Mouse (Mus musculus) cerebellum, postnatal 25 days (tissue): Measurements from ENCODE around the gene Nanog.
"Not testable (repeated sequence)": the region's sequence is repeated elsewhere in the genome, so short reads cannot be mapped to it uniquely, and the experiment has no call there.

ENCODE experiments used
- DNase-seq, 2 experiments: peaks; one replicate each; pipeline ENCODE4 v3.0.0; 2021; ENCODE audit warnings: mixed read lengths in 2 of 2

Nanog gene

DNA sequence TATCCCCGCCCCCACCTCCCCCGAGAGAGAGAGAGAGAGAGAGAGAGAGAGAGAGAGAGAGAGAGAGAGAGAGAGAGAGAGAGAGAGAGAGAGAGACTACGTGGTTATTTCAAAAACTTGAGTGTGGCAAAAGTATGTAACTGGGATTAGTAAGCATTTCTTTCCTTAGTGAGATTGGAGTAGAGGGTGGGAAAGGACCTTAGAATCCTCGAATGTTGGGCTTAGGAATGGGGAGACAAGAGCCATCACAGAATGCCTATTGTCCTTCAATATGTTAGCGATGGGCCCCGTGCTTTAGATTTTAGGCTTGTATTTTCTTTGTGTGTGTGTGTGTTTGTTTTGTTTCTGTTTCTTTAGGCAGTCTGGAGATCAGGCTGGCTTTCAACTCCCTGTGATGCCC, 4.0 kb upstream of the Nanog start:
- no peak for DNase-seq

DNA sequence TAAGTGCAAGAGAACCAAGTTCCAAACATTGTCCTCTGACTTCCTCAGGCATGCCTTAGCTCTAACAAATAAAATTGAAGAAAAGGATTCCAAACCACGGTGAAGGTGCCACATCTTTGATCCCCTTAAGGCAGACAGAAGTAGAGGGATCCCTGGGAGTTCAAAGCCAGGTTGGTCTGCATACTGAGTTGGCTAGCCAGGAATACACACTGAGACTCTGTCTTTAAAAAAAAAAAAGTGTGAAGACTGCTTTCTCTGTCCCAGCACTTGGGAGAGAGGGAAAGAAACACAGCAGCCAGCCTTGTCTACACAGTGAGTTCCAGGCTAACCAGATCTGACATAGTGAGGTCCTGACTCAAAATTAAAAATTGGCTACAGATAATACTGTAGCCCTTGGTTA, 3.6 kb upstream of the Nanog start:
- no peak for DNase-seq

DNA sequence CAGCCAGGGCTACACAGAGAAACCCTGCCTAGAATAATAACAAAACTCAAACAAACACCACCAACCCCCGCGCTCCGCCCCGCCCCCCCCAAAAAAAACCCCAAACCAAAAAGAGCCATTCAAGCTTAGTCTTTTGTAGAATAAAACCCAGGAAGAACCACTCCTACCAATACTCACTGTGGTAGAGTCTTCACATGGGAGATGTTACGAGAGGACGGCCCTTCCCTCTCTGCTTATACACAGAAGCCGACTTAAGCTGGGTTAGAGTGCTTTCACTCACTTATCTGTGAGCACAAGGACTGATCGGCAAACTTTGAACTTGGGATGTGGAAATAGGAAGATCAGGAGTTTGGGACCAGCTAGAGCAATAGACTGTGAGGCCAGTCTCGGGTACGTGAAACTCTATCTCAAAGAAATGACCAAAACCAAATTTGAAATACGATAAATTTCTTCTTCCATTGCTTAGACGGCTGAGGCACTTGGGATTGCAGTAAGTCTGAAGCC, 900 bp upstream of the Nanog start:
- no peak for DNase-seq

DNA sequence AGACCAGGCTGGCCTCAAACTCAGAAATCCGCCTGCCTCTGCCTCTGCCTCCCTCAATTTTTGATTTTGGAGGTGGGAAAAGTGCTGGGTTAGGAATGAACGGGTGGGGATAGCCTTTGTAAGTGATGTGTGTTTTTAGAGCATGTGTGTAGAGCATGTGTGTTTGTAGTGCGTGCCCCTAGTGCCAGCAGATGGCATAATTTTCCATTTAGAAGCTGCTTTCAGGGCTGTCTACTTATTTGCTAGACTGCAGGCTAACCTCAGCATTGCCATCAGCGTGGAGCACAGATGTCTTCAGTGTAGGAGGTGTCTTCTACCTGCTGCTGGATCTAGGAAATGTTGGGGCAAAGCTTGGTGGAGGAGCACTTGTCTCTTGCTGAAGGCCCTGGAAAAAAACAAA, 1.5 kb downstream of the Nanog start:
- no peak for DNase-seq

DNA sequence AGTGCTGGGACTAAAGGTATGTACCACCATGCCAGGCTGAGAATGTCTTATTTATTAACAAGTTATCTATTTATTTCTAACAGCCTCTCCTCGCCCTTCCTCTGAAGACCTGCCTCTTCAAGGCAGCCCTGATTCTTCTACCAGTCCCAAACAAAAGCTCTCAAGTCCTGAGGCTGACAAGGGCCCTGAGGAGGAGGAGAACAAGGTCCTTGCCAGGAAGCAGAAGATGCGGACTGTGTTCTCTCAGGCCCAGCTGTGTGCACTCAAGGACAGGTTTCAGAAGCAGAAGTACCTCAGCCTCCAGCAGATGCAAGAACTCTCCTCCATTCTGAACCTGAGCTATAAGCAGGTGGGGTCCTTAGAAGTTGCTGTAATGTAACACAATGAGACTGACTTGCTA, 4.2 kb downstream of the Nanog start:
- DNase-seq, result no peak

DNA sequence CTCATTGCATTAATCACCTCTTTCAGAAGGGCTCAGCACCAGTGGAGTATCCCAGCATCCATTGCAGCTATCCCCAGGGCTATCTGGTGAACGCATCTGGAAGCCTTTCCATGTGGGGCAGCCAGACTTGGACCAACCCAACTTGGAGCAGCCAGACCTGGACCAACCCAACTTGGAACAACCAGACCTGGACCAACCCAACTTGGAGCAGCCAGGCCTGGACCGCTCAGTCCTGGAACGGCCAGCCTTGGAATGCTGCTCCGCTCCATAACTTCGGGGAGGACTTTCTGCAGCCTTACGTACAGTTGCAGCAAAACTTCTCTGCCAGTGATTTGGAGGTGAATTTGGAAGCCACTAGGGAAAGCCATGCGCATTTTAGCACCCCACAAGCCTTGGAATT, 5.8 kb downstream of the Nanog start:
- not testable (repeated sequence) for DNase-seq

DNA sequence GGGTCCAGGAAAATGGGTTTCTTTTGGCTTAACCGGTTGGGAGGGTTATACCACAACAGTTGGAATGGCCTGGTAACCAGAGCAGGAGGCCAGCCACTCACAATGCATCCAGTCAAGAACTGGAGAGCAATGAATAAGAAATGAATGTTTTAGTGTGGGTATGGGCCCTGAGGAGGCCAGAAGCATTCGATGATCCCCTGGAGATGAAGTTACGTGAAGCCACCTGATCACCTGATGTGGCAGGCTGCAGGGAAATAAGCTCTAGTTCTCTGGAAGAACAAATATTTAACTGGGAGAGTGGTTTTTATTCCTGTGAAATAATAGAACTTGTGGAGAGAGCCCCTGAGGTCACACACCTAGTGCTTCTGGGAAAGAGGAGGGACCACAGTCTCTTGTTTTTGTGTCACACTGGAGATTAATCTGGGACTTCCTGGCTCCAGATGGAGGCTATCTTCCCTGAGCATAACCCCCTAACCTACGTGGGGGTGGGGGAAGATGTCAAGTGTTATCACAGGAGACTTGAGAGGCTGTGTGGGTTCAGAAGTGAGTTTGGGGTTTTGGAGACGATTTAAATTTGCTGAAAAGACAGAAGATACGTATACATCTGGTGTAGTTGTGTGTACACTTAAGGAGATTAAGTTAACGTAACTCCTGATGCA, 7.5 kb downstream of the Nanog start:
- DNase-seq, result no peak

DNA sequence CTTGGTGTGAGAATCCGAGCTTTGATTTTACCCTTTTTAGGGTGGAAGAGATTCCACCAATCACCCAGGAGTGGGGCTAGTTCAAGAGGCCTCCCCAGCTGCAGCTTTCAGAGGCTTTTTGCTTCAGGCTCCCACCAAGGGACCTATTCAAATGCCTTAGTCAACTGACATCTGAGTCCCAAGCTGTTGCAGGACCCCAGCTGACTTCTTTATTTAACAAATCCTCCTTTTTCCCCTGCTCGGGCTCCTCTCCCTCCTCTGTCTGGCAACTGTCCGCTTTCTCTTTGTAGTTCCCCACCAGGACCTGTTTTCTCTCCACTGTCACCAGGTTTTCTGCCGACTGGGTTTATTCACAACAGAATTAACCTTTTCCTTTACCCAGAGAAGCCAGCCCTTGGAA, 8.6 kb downstream of the Nanog start:
- no peak for DNase-seq

DNA sequence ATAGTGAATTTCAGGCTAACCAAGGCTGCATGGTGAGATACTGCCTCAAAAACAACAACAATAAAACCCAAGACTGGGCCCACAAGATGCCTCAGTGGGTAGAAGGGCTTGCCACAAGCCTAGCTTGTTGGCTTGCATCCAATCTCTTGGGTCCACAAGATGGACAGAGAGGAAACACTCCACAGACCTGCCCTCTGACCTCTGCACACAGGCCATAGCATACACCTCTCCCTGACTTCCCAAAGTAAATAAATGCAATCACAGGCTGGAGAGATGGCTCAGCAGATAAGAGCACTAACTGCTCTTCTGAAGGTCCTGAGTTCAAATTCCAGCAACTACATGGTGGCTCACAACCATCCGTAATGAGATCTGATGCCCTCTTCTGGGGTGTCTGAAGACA, 10.9 kb downstream of the Nanog start:
- DNase-seq, result not testable (repeated sequence)

DNA sequence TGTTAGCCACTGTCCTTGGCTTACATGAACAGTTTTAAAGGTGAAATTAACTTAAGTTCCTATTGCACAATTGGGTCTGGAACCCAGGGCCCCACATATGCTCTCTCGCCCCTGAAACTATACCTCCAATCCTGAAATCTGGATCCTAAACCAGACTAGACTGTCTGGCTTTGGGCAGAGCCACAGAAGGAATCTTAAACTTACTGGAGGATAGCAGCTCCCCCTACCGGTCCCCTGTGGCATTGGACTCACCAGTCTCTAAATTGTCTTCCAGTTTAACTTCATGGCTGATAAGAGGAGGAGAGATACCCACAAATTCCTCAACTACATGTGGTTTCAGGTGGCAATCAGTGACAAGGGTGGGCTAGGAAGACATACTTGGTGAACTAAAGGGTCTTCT, 12.7 kb downstream of the Nanog start:
- DNase-seq, result peak; percentile 64 to 80

DNA sequence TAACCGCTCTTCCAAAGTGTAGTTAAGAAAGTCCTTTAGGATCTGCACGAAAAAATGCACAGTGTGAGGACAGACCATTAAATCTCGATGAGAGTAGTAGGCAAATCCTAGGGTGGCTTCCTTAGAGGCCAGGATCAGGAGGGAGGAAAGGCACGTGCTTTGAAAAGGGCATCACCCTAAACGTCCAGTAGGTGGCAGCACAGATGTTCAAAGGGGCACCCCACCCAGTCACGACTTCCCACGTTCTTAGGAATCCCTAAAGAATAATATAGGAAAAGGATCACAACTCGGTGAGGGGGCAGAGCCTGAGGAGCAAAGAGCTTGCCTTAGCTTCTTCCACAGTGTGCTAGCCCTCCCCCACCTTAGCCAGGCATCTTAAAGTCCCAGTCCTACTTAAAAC, 32.7 kb downstream of the Nanog start:
- DNase-seq, result peak; percentile 82 to 88

DNA sequence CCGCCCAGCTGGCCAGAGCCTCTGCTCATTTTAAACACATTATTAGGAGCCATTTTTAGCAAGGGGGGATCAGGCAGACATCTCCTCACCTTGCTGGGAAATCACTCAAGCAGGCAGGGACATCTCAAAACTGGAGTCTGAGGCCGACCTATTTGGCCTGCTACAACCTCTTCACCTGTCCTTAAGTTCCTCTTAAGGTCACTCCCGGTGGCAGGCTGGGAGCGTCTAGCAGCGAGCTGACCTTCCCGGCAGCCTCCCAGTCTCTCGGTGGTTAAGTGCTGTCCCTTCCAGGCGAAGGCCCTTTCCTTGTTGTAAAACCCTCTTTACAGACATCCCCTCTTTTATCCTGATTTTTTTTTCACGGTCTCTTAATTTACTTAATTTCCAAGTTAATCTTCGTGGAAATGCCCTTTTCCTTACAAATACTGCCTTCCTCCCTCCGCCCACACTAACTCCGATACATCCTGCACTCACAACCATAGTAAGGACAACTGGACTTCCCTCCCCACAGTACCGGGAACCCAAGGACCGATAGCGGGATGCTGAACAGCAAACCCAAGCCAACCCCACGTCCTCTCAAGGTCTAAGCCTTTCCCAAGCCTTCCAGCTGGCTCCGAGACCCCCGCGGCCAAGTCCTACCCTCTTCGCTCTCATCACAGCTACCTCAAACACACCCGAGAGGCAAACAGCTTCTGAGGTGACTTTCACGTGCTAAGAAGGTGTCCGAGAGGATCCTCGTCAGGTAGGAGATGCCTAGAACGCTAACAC, 34.4 kb downstream of the Nanog start:
- DNase-seq, result peak; percentile 60 to 66

DNA sequence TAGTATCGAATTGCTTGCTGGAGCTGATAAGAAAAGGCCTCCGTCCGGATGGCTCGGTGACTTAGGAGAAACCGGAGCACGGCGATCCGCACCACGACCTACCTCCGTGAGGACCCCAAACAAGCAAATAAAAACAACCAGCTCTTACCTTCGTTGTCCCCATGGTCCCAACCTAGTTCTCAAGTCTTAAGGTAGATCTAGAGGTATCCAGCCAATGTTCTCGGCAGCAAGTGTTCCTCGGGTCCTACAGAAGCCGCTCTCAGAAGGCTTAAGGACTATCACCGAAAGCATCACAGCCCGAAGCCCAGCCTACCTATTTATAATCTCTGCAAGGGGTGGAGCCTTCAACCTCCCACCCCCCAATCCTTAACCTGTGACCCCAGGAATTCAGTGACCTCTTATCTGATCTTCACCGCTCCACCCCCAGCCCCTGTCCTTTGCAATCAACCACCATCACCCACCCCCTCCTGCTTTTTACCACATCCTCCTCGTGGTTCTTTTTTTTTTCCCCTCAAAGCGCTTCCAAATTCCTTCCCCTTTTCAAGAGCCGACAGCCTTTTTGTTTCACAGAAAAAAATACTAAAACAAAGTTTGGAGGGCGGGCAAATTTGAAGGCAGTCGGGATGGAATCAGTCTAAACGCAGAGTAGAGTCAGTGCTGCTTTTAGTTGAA, 35.1 kb downstream of the Nanog start:
- peak; percentile 78 for DNase-seq

DNA sequence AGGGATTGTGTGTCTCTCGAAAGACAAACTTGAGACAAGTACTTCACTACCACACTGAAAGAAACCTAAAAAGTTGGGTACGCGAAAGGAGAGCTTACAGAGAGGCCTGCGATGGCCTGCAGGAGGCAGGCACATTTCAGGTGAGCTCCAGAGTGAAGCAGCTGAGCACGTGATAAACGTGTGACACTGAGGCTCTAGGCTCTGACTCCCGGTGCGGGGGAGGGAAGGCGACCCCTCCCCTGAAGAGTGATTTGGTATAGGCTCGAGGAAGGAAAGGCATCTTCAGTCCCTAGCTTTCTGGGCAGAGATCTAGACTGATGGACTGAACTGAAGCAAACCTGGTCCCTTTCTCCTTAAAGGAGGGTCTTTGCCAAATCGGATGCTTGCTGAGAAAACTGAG, 36.1 kb downstream of the Nanog start:
- peak; percentile 44 to 50 for DNase-seq

DNA sequence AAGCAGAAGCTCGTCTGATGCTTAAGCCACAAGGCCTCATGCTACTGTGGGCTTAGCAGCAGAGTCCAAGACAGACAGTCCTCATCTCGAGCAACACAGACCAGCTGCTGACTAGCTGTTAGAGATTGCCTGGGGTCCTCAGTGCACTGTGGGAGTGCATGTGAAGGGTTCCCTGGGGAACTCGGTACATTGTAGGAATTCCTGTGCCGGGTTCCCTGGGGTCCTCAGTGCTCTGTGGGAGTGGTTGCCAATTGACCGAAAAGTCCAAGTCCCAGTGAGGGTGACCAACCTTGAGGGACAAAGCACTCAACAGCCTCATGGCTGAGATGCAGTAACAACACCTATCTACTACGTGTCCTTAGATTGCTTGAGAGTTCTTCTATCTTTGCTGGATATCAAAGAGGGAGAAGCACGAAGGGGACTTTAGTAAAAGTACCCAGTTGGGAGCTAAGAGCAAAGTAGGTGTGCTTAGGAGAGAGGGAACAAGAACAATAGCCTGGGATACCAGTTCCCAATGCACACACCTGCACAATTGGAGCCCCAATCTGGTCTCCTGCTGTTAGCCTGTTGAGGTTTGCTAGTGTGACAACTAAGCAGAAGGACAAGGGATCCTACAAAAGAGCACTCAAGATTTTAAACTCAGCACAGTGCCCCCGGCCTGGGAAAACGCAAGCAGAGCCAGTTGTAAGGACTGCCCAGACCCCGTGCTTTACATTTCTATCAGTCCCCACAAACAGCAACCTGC, 37.4 kb downstream of the Nanog start:
- DNase-seq, result no peak

DNA sequence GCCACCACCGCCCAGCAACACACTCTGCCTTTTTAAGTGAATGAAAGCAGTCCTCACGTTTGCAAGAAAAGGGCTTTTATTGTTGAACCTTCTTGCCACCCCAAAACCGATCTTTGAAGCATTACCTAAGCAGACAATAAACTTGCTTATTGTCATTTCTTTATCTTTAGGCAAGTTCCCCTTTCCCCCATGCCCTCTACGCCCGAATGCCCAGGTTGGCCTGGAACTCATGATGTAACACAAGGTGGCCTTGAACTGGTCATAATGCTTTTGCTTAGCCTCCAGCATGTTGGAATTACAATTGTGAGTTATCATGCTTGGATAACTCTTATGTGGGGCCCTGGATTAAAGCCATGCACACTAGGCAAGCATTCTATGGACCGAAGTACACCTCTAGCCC, 43.3 kb downstream of the Nanog start:
- no peak for DNase-seq

DNA sequence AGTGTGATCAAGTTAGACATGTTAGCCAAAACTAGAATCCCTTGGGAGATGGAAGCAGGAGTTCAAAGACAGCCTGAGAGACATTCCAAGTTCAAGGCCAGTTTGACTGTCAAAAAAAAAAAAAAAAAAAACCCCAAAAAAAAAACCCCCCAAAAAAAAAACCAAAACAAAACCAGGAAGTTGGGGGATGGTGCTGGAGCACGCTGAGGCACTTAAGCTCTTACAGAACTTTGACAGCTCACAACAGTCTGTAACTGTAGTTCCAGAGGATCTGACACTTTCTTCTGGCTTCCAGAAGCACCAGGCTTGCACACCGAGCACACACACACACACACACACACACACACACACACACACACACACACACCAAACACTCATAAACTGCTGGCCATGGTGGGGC, 48.6 kb downstream of the Nanog start:
- DNase-seq, result no peak

DNA sequence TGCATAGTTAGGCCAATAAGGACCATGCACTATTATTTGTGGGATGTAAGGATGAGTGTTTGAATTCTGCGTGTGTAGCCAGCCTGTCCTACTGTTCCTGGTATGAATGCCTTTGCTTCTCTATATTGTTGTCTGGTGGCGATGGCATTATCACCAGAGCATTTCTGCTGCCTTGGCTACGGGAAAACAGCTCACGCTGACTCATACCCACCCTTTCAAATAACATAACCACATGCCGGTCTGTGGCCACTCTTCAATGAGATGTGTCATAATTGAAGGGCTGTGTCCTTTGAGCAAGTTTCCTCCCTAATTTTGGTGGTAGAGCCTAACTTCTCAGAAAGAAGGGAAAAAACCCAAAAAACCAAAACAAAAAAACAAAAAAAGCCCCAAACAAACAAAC, 51.4 kb downstream of the Nanog start:
- DNase-seq, result no peak

DNA sequence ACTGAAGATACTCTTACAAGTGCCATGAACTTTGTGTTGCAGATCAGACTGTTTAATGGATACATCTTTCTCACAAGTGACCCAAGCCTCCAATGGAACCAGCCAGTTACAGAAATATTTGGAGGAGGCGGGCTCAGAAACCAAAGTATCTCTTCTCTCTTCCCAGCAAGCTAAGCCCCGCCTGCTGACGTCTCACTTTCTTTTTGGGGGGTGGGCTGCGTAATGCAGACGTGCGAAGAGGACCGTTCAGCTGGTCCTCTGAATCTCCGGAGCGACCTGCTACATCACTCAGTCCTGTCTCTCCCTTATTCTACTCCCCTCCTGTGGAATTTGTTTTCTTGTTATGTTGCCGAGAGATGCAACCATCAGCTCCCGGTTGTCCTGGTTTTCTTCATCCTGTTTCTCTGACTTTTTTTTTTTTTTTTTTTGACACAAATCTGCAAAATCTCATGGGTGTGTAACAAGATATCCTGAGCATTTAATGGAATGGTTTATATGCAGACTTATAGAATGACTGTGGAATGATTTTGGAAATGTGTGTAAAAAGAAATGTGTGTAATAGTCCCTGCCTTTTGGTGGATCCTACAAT, 53.8 kb downstream of the Nanog start:
- DNase-seq, result peak; percentile 88 to 91

DNA sequence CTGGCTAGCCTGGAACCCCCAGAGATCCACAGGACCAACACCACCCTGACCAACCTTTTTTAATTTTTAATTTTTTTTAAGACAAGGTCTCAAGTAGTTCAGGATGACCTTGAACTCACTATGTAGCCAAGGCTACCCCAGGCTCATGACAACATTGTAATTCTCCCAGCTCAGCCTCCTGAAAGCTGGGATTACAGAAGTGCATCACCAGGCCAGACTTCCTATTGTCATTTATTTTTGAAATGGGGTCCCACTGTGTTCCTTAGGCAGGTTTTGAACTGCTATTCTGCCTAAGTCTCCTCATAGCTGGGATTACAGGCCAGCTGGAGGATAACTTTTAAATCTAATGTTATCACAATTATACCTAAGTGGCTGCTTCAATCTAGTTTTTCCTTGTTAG, 54.6 kb downstream of the Nanog start:
- DNase-seq, result no peak

DNA sequence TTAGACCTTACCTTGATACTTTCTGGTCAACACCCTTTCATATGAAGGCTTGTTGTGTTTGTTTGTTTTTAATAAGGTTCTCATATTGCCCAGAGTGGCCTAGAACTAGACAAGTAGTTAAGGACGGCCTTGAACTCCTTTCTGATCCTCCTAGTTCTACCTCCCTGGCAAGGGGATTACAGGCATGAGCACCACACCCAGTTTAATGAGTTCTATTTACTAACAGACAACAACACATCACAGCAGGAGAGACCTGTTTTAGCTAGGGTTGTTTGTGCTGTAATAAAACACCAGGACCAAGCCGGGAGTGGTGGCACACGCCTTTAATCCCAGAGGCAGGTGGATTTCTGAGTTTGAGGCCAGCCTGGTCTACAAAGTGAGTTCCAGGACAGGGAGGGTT, 55.2 kb downstream of the Nanog start:
- no peak for DNase-seq

DNA sequence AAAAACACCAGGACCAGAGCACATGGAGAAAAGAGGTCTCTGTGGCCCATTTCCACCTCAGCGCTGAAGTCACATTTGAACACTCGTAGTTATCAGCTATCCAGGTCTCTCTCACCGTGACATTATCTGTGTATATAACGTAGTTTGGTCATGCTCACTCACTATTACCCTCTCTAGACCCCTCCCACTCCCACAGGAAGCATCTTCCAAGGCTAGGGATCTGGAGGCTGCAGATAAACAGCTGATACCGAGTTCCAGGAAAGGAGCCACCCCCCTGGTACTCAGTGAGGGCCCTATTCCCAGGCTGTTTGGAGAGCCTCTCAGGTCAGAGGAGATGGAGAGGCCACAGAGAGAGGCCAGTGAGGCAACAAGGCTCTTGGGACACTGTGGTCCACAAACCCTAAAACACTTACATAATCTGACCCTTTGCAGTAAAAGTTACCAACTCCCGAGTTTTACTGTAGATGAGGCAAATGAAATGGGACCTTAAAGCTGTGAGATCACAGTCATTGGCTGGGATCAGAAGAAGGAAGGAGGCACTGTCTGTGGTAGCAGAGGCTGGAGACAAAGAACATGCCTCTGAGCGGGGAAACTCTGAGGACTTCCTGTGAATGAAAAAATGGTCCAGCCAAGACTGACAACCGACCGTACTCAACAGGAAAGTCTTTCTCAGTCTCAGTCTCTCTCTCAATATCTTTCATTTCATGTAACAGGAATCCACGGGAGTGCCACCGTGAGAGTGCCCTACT, 55.8 kb downstream of the Nanog start:
- no peak for DNase-seq
